Mouse (Mus musculus): ENCODE data around the gene Tmem156.
A peak's percentile ranks its signal among the peaks of the same experiment; 100 is the strongest.

The Tmem156 gene

DNA sequence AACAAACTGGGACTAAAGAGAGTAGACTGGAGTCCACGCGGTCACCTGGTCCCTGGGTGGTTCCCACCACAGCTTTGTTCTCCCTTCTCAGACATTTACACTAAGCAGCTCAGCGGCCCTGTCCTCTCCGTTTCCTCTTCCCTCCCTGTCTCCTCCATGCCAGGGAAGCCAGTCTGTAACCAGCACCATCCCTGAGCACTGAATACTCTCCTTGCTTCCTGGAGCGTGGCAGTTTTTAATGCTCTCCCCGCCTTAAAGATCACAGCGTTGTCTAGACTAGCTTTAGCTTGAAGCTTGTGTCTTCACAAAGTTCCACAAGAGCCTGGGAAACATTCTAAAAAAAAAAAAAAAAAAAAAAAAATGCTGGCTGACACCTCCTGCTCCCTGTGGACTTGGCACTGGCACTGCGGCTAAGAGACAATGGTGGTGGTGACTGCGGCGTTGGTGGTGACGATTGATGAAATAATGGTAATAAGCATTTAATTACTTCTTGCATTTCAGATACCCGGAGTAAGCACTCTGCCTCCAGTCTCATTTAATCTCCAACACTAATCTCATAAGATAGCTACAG, 44.6 kb downstream of the Tmem156 start:
- DNase-seq (ENCODE audit: low read depth) = no peak

DNA sequence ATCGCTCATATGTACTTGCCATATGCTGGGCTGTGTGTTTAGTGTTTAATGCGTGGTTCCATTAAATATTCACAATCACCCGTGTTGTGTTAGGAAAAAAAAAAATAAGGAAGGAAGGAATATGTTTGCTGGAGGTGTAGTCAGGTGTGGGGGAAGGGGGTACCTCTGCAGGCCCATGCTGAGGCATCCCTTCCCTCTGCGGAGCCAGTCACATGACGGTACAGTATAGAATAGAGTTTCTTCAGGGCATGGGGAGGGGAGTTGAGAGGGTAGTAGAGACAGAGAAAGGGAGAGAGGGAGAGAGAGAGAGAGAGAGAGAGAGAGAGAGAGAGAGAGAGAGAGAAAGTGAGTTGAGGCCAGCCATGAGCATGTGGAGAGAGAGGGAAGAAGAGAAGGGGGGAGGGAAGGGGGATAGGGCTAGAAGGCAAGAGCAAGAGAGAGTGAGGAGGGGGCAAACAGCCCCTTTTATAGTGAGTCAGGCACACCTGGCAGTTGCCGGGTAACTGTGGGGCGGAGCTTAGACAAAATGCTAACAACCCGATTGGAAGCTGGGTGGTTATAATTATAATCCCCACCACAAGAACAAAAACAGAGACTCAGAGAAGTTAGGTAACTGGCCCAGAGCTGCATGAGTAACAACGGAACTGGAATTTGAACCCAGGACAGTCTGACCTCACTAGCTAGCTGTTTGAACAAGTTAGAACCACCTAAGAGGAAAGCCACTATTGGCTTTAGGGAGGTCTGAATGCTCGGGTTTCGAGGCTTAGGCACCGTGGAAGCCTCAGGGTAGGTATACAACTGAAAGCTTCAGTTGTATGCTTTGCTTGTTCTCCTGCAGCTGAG, 45.3 kb downstream of the Tmem156 start:
- no peak for DNase-seq (ENCODE audit: low read depth)

- DNase-seq (ENCODE audit: low read depth) = no peak
These were observed 46.1 kb downstream of the Tmem156 start for GRCm38 (mm10) chr5:65045642-65046370.

DNA sequence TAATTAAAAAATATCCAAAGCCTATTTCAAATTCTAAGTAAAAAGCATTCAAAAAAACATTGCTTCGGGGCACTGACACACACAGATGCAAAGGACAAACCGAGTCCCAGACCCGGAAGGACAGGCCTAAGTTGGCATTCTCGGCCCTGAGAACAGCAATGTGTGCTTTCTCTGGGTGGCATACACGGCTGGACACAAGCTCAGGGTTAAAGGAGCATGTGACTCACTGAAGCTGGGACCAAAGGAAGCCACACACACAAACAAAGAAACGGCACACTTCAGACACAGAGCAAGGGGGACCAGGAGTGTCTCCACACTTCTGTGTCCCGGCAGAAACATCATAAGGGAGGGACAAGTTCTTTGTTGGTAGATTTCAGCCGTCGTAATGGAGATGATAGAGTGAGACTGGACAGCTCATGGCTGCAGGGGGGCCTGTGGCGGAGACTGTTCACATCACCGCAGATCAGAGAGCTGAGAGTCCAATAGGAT, 48.5 kb downstream of the Tmem156 start:
- no peak for DNase-seq (ENCODE audit: low read depth)

DNA sequence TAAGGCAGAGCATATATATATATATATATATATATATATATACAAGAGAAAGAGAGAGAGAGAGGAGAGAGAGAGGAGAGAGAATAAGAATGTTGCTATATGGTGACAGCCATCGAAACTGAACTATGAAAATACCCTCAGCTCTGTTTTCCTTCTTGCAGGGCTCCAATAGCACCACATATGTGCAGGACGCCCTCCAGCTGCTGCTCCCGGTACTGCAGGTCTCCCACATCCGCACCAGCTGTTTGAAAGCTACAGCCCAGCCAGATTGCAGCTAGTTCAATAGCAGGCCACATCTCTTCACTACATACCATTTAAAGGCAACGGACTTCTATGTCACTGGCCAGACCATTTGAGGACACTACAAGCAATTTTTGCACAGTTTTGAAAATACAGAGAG, 51.5 kb downstream of the Tmem156 start:
- DNase-seq (ENCODE audit: low read depth) = peak; percentile 58

DNA sequence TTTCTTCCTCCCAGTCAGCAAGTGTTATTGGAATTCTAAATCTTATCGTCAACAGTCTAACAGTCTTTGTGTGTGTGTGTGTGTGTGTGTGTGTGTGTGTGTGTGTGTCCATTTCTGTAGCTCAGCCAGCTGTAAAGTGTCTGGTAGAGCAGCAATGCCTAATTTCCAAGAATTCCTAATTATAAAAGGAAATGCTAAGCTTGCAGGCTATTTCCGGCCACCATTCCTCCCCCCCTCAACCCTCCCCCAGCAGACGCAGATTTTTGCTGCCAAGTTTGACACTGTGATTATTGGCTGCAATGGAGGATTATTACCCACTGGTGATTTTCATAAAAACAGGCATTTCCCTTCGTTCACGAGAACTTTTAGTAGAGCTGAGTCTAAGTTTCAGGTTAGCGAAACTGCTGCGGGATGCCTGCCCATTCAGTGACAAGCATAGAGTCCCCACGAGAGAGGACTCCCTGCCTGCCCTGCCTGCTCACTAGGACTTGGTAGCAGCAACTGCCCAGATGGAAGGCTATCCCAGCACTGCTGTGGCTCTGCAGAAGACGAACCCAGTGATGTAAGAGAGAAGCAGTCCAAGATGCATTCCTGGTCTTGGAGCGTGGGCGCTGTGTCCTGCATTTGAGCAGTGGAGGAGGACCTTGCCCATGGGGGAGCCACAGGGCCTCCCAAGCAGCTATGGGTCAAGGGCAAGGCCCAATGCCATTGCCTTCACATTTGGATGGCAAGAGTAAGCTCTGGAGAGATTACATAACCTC, 52.9 kb downstream of the Tmem156 start:
- DNase-seq (ENCODE audit: low read depth) = no peak

DNA sequence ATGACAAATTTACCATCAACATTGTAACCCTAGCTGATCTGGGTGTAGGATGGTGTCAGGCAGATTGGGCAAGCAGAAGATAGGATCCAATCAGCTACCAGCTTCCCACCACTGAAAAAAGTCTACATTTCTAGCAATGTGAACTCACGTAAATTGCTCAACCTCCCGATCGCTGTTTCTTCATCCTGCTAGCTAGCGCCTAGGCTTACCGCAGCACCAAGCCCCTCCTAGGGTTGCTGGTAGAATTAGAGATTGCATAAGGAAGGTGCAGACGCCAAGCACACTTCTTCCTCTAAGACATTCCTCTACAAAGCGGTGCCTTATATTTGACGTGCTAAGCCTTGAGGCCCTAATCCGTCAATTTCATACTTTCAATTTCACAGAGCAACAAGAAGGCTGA, 53.6 kb downstream of the Tmem156 start:
- no peak for DNase-seq (ENCODE audit: low read depth)

GRCm38 (mm10) chr5:65036597-65036996, 55.3 kb downstream of the Tmem156 start:
- no peak for DNase-seq (ENCODE audit: low read depth)

GRCm38 (mm10) chr5:65028019-65028418, 63.9 kb downstream of the Tmem156 start:
- DNase-seq (ENCODE audit: low read depth) = no peak

GRCm38 (mm10) chr5:65026776-65027175, 65.2 kb downstream of the Tmem156 start:
- DNase-seq (ENCODE audit: low read depth) = no peak

GRCm38 (mm10) chr5:65025916-65026315, 66.0 kb downstream of the Tmem156 start:
- peak; percentile 77 for DNase-seq (ENCODE audit: low read depth)

GRCm38 (mm10) chr5:65024641-65025040, 67.3 kb downstream of the Tmem156 start:
- DNase-seq (ENCODE audit: low read depth) = no peak

GRCm38 (mm10) chr5:65022006-65022405, 69.9 kb downstream of the Tmem156 start:
- DNase-seq (ENCODE audit: low read depth) = no peak

GRCm38 (mm10) chr5:65019823-65020222, 72.1 kb downstream of the Tmem156 start:
- peak; percentile 76 for DNase-seq (ENCODE audit: low read depth)

DNA sequence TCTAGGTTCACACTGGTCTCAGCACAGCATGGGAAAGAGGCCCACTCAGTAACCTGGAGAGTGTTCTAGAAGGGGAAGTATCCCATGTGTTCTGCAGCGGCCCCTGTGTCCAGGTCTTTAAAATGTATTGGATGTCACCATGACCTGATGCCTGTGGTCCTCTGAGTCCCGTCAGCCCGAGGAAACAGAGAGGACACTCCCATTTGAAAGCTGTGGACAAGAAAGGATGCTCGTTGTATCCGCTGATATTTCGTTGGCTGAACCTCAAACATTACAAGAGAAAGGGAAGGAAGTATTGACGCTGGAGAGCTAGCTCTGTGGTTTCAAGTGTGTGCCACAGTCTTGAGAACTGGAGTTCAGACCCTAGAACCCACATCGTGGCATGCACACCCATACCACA, 72.8 kb downstream of the Tmem156 start:
- peak; percentile 58 for DNase-seq (ENCODE audit: low read depth)

DNA sequence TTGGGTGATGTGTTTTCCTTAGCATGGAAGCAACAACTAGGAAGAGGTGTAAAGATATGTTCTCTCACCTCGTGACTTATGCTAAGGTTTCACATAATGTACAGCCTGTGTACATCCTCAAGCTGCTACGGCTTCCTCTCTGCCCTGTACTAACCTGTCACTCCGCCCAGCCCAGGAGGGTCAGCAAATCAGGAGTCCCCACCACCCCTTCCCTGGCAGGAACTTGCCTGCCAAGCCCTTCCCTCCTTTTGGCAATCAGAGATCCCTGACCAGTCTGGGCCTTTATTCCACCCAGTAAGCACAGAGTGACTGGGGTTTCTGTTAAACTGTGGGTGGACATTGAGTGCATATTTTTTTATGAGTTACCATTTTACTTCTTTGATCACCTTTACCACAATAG, 76.4 kb downstream of the Tmem156 start:
- no peak for DNase-seq (ENCODE audit: low read depth)

GRCm38 (mm10) chr5:65011901-65012573, 79.9 kb downstream of the Tmem156 start:
- no peak for DNase-seq (ENCODE audit: low read depth)

DNA sequence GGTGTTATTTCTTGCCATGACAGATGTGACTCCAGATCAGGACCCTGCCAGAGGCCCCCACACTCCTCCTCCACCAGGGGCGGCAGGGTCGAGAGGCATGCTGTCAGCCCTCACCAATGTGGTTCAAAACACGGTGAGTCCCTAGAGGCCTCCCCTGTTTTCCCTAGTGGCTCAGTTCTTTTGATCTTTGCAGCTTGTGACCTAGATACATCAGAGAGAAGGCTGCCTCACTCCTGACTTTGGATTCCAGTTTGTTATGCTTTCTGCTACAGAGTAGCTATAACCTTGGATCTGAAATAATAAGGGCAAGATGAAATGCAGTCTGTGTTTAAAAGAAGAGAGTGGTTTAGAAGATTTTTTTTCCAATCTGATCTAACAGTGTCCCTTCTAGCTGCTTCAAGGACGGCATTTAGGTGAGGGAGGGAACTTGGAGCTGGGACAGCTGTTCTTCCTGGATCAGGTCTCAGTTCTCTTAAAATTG, 85.9 kb downstream of the Tmem156 start:
- DNase-seq (ENCODE audit: low read depth) = peak; percentile 37

DNA sequence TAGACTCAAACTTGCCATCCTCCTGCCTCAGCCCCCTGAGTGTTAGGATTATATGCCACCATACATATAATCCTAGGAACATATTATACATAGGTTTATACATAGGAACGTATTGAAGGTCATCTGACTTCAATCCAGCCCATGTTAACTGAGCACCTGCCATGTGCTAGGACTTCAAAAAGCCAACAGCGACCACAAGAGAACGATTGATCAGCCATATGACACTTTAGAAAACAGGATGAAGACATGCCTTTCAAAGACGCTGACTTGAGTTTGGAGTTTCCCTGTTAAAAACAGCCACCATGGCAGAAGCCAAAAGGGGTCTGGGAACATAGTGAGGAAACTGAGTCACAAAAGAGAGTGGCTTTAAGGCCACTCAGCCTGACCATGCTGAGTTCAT, 86.7 kb downstream of the Tmem156 start:
- no peak for DNase-seq (ENCODE audit: low read depth)

Data from induced T-regulatory cell, adult 2 months (primary cell).